Mouse (Mus musculus): ENCODE results near the gene Kcne4. TPM values are rescaled to one million over a fixed set of nuclear protein-coding genes. Genes with fewer than 3 reads are reported as not detected.

The Kcne4 gene
- not detected for polyA plus RNA-seq (2012; fragmentation: generic; extraction: Trizol)

GRCm38 (mm10) chr1:78816639-78817038 lies at the start of gene Kcne4:
Kcne4 (plus strand) TSS chr1:78816758.

Other genes with a start within 250 kb of the Kcne4 start
- gene Acsl3, start 158.9 kb upstream of the Kcne4 start, polyA plus RNA-seq (2012; fragmentation: generic; extraction: Trizol): 10 to 100 TPM in 1 of 2 experiments, 1 to 10 TPM in 1; 1.4 to 12.0 TPM
- under 1 TPM; 0.09 to 0.53 TPM for gene Utp14b, start 158.7 kb upstream of the Kcne4 start, polyA plus RNA-seq (2012; fragmentation: generic; extraction: Trizol)

Measured in C3H10T1/2 (cell line).